Mouse (Mus musculus) liver, adult (tissue): ENCODE measurements around the gene Adamts17.

Experiments
- GATA4 ChIP-seq: IDR thresholded peaks from 2 replicates; pipeline ENCODE4 v1.6.1; 2014; ENCODE audit warnings: mild to moderate bottlenecking, low read length; ENCODE audit not compliant: insufficient replicate concordance

The Adamts17 gene

GRCm38 (mm10) chr7:66940761-66941160 is 101.2 kb downstream of the Adamts17 start:
- TF ChIP-seq GATA4, result peak; percentile 23; the same call in 1 of the 2 replicates

DNA sequence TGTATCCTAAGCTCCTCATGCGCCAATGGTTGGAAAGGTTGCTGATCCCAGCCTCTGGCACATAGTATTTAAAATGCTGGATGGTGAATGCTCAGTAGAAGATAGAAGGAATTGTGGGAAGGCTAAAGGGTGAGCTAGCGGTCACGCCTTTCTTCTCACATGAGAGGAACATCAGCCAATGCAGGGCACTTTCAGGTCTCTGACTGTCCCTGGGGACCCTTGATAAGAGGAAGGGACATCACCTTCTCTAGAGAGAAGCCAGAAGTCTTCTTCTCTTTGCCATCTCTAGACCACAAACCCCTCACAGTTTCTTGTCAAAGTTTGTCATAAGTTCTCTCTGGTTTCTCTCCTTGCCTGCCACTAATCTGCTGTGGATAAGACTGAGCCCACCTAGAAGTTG is 109.5 kb downstream of the Adamts17 start:
- TF ChIP-seq GATA4, result no peak

GRCm38 (mm10) chr7:66952921-66953320 is 113.4 kb downstream of the Adamts17 start:
- no peak for TF ChIP-seq GATA4

- no peak for TF ChIP-seq GATA4
Measured at GRCm38 (mm10) chr7:66954073-66954472, 114.5 kb downstream of the Adamts17 start.

DNA sequence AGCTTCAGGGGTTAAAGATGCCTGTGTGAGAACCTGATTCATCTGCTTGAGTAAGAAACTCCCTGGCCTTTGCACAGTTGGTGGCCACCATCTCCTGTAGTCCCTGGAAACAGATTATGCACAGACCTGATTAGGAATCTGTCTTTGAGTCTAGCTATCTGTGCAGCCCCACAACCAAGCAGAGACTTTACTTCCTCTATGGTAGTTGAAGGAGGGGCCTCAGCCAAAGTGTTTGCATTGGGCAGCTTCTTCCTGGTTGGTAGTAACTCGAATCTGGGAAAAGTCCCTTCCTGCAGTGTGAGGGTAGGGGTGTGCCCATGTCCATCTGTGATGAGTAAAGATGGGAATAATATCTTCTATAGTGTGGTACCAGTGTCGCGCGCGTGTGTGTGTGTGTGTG is 115.2 kb downstream of the Adamts17 start:
- TF ChIP-seq GATA4, result no peak

GRCm38 (mm10) chr7:66955455-66955919 is 116.0 kb downstream of the Adamts17 start:
- peak; percentile 49; the same call in 1 of the 2 replicates for TF ChIP-seq GATA4

- no peak for TF ChIP-seq GATA4
Measured at GRCm38 (mm10) chr7:66955978-66956377, 116.4 kb downstream of the Adamts17 start.

DNA sequence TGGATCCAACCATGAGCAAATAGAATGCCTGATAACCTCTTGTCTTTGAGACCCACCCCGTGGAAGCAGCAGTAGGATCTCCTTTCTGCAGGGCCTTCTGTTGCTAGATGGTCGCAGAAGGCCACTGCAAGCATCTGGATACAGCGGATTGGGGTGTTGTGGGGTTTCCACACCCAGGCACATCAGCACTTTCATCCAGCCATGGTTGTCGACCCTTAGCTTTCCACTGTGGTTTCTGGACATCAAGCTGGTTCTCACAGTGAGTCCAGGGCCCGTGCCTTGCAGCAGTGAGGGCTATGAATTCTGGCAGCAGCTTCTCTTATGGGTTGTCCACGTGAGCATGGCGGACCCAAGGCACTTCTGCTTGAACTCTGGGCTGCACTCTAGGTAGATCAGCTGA is 118.2 kb downstream of the Adamts17 start:
- no peak for TF ChIP-seq GATA4

DNA sequence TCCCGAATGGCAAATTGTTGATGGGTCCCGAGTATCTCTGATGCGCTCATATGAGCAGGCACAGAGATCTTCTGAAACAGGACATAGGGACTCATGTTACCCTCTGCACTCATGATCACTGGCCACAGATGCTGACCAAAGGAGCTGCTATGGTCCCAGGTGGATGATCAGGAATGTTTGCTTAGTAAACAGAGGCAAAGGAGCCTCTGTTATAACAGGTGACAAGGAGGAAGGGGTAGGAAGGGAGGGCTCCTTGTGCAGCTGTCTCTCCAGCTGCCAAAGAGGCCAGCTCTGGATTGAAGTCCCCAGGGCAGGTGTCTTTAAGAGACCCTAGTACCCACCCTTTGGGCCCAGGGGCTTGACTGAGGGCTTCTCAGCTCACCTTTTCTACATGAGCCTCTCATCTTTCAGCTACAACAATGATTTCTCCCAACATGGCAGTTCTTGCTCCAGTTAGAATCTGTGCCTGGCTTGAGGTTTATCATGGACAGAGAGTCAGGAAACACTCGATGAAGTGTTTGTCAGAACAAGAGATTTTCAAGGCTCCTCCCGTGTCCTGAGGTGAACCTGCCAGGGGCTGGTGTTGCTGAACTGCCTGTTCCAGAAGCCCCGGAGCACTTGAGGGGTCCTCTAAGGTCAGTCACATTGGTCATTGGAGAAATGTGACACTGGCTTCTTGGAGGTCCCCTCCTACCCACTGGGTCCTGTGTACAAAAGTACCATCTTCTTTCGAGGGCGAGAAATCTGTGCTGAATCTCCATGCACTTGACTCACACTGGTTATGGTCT is 120.9 kb downstream of the Adamts17 start:
- no peak for TF ChIP-seq GATA4

GRCm38 (mm10) chr7:66962736-66963135 is 123.2 kb downstream of the Adamts17 start:
- no peak for TF ChIP-seq GATA4

DNA sequence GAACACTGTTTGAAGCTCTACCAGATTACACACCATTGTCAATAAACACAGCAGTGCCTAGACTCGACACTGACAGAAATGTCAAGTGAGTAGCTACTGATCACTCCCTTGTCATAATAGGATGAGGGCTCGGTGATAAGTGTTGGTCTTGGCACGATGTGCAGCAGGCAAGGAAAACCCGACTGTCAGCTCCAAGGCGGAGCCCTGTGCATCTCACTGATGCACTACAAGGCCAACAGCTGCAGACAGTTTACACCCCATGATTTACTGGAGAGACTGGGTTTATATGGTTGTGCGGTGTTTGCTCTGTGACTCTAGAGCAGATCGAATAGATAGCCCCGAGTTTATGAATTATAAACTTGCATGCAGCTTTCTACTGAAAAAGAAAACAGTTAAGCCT is 124.0 kb downstream of the Adamts17 start:
- no peak for TF ChIP-seq GATA4

GRCm38 (mm10) chr7:66966541-66967205 is 127.1 kb downstream of the Adamts17 start:
- TF ChIP-seq GATA4, result no peak

- TF ChIP-seq GATA4, result no peak
Measured at GRCm38 (mm10) chr7:66967206-66967919, 127.8 kb downstream of the Adamts17 start.

DNA sequence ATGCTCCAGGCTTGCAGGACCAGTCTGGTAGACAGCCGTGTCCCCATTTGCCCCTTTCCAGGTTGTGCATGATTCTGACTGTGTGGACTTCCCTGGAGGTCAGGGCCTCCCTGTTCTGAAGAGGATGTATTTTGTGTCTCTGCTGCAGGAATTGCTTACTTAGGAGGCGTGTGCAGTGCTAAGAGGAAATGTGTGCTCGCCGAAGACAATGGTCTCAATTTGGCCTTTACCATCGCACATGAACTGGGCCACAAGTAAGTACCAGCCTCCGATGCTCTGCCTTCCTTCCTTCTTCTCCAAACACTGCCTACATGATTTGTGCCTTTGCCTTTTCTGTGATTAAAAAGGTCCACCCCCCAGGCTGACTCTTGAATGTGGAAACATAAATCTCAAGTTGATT is 129.1 kb downstream of the Adamts17 start:
- peak; percentile 32; the same call in 1 of the 2 replicates for TF ChIP-seq GATA4

GRCm38 (mm10) chr7:66969199-66969598 is 129.7 kb downstream of the Adamts17 start:
- TF ChIP-seq GATA4, result no peak

DNA sequence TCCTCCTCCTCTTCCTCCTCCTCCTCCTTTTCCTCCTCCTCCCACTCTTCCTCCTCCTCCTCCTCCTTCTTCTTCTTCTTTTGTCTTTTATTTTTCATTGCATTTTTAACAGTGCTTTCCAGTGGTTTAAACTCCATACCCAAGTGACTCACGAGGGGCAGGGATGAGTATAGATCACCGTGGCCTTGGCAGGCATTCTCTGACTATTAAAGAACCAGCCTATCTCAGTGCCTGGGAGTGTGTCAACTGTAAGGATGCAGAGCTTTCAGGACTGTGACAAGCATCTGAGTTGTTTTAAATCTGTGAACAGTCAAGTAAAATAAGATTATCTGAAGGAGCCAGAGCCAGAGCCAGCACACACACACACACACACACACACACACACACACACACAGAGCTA is 130.7 kb downstream of the Adamts17 start:
- TF ChIP-seq GATA4, result no peak
